Mouse (Mus musculus) limb, embryonic 12.5 days (tissue): ENCODE data around the gene Ibtk. TPM values are rescaled to one million over a fixed set of nuclear protein-coding genes. Genes with fewer than 3 reads are reported as not detected.
"Not testable (repeated sequence)": the region's sequence is repeated elsewhere in the genome, so short reads cannot be mapped to it uniquely, and the experiment has no call there.

Source experiments
- ATAC-seq: fragments of 200-750 bp; cut with Nextera tagmentation; 2 replicates; pipeline ENCODE4 v1.8.0; 2017; ENCODE audit warnings: low read depth, moderate TSS enrichment; ENCODE audit not compliant: insufficient number of reproducible peaks, insufficient read depth, low FRiP score, low TSS enrichment
- H3K27ac ChIP-seq: fragments of 300-500 bp; sonication (generic); 2 replicates; pipeline ENCODE4 v1.5.1; 2016; ENCODE audit warnings: mild to moderate bottlenecking, moderate library complexity
- H3K27me3 ChIP-seq: fragments of 300-500 bp; sonication (generic); 2 replicates; pipeline ENCODE4 v1.6.1; 2016; ENCODE audit warnings: mild to moderate bottlenecking, moderate library complexity
- H3K36me3 ChIP-seq: fragments of 300-500 bp; sonication (generic); 2 replicates; pipeline ENCODE4 v1.6.1; 2016; ENCODE audit warnings: mild to moderate bottlenecking, moderate library complexity
- H3K4me1 ChIP-seq: fragments of 300-500 bp; sonication (generic); replicated peaks from 2 replicates; pipeline ENCODE4 v1.6.1; 2016
- H3K4me2 ChIP-seq: fragments of 300-500 bp; sonication (generic); 2 replicates; pipeline ENCODE4 v1.6.1; 2016; ENCODE audit warnings: mild to moderate bottlenecking, moderate library complexity
- H3K4me3 ChIP-seq: fragments of 300-500 bp; sonication (generic); replicated peaks from 2 replicates; pipeline ENCODE4 v1.5.1; 2016; ENCODE audit warnings: mild to moderate bottlenecking
- H3K9ac ChIP-seq: fragments of 300-500 bp; sonication (generic); replicated peaks from 2 replicates; pipeline ENCODE4 v1.6.1; 2016; ENCODE audit warnings: mild to moderate bottlenecking, moderate library complexity
- H3K9me3 ChIP-seq: fragments of 300-500 bp; sonication (generic); 2 replicates; pipeline ENCODE4 v1.6.1; 2016; ENCODE audit warnings: mild to moderate bottlenecking, moderate library complexity
- WGBS: fragments of 180-500 bp; shearing (Covaris S2); methylation state at CpG from one replicate; pipeline ENCODE4 v1.1.7; 2016; 5-methylcytosine and 5-hydroxymethylcytosine counted together
- polyA plus RNA-seq: library from polyadenylated mRNA; unstranded; fragments of >200 nt; fragmentation: Nextera tagmentation; extraction: Ambion mirVana; gene quantifications from 2 replicates; pipeline ENCODE4 v1.2.1, GENCODE M21; 2016

Ibtk gene
- 43.4 and 46.2 TPM in 2 replicates for polyA plus RNA-seq

DNA sequence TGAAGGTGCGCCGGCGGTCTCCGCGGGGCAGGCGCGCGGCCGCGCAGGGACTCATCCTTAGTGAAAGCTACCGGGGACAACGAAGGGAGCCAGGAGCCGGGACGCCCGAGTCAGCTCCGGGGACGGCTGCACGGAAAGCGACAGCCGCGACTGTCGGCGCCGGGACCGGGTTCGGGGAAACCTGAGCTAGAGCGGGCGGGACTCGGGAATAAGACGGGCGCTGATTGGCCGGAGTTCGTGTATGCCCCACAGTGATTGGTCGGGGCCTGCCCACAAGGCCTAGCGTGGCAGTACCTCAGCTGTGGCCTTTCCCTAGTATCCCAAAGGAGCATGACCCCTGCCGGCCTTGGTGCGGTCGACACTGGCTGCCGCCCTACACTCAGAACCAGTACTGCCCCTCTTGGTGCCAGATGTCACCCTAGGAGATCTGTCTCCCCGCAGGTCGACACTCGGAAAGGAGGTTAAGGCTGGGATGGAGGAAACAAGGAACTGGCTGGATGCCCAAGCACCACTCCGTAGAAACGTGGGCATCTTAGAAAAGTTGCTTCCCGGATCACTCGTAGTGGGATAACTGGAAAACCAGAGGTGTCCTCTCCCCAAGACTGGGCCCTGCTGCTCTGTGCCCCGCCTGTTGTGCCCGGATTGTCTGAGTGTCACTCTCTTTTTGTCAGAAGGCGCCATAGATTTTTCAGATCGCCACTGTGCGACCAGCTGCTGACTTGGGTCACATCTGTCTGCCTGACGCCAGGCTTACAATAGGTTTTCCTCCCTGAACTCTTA, at the start of gene Ibtk:
Ibtk (minus strand) TSS at position 193 of the 780 bp plus-strand sequence.
- ATAC-seq = peak; percentile 99
- Histone ChIP-seq H3K4me3 (peak within 1 kb of the TSS; percentile 90), H3K9me3 (no peaks in the 10 kb centered on the region), H3K4me2 (peak within 1 kb of the TSS; percentile 71), H3K36me3 (peaks cover 3% of the 10 kb centered on the region; the same call in 1 of the 2 replicates), H3K27ac (peak within 1 kb of the TSS; percentile 99), H3K4me1 (peaks cover 14% of the 10 kb centered on the region), H3K27me3 (no peaks in the 10 kb centered on the region), H3K9ac (peak within 1 kb of the TSS; percentile 98)
- whole genome bisulfite sequencing = 1% methylated on average over 52 of the region's 52 CpGs

DNA sequence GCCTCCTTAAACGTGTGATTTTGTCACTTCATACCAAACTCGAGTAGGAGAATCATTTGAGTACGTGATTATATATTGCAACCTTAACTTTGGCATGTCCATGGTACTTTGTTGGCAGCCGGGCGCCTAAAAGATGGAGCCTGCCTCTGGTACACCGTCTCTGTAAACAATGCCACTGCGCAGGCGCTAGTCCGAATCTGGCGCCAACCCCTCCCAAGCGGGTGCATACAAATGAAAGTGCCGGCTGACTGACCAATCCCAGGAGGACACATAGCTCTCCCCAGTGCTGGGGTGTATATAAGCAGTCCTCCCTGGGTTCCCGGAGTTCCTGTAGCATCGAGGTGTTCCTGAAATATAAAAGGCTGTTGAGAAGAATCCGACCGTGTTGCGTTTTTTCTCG, 42.4 kb upstream of the Ibtk start:
- 98% methylated on average over 18 of the region's 18 CpGs for WGBS
- H3K4me3 ChIP-seq, H3K9me3 ChIP-seq, H3K27me3 ChIP-seq, H3K9ac ChIP-seq, H3K36me3 ChIP-seq, ATAC-seq, H3K27ac ChIP-seq, H3K4me1 ChIP-seq, H3K4me2 ChIP-seq: not testable (repeated sequence)

DNA sequence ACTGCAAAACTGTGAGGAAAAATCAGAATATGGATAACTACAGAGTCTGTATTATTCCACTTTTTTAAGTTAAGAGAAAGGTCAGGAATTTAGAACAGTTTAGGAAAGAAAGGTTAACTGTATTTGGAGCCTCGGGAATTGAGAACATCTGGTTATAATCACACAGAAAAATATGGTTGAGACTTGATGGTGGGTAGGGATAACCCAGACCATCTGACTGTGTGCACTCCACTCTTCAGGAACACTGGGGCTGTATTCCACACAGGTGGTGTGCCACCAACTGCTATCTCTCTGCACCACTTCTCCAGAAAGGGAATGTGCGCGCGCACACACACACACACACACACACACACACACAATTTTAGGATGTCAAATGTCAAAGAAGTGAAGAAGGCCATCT, 31.1 kb upstream of the Ibtk start:
- H3K4me1 ChIP-seq = peaks cover 7% of the 10 kb centered on the region; the same call in 1 of the 2 replicates
- no peaks in the 10 kb centered on the region for H3K27me3 ChIP-seq
- H3K9me3 ChIP-seq = 0 out of 2 replicates have a peak, but pooled peaks cover 3% of the 10 kb centered on the region
- no peak for ATAC-seq
- 66% methylated on average over 4 of the region's 4 CpGs for WGBS
- H3K9ac ChIP-seq = no peak overlapping the region
- H3K4me3 ChIP-seq = no peak overlapping the region
- H3K27ac ChIP-seq = no peak overlapping the region
- H3K4me2 ChIP-seq = no peak overlapping the region
- no peaks in the 10 kb centered on the region for H3K36me3 ChIP-seq

DNA sequence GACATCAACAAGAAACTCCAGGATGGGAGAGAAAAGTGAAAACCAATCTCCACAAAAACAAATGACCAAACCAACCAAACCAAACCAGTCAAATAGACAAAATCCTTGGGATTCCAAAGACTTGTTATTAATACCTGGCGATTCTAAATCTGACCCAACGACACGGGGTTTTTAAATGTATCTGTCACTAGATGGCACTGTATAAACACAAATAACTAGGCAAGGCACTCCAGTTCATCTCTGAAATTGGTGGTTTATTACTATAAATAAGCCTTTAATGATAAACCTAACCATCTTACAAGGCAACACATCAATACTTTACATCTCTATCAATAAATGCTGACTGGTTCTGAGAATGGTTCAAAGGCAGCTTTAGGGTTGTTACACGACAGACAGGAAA, 30.3 kb upstream of the Ibtk start:
- H3K4me2 ChIP-seq = no peak overlapping the region
- H3K27me3 ChIP-seq = no peaks in the 10 kb centered on the region
- WGBS = 31% methylated on average over 4 of the region's 4 CpGs
- no peak overlapping the region for H3K9ac ChIP-seq
- no peaks in the 10 kb centered on the region for H3K36me3 ChIP-seq
- 0 out of 2 replicates have a peak, but pooled peaks cover 3% of the 10 kb centered on the region for H3K9me3 ChIP-seq
- ATAC-seq = no peak
- H3K27ac ChIP-seq = no peak overlapping the region
- no peak overlapping the region for H3K4me3 ChIP-seq
- peaks cover 7% of the 10 kb centered on the region; the same call in 1 of the 2 replicates for H3K4me1 ChIP-seq

DNA sequence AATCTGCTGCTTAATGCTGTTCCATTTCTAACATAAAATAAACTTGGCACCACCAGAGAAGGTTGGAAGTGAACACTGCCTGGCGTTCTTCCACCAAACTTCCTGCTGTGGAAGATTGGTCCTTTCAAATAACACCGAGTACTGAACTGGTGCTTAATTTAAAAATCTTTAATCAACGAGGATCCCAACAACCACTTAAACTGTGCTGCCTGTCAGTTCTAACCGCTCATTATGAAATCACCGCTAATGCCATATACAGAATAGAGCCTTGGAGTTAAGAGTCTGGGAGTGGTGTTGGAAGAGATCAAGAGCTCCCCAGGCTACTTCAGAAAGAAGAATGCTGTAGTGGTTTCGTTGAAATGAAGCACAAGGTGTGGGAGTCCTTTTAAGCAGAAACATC, 28.4 kb upstream of the Ibtk start:
- no peak overlapping the region for H3K9ac ChIP-seq
- H3K4me2 ChIP-seq = no peak overlapping the region
- no peak overlapping the region for H3K27ac ChIP-seq
- no peaks in the 10 kb centered on the region for H3K27me3 ChIP-seq
- H3K4me3 ChIP-seq = no peak overlapping the region
- 0 out of 2 replicates have a peak, but pooled peaks cover 3% of the 10 kb centered on the region for H3K9me3 ChIP-seq
- 73% methylated on average over 6 of the region's 6 CpGs for WGBS
- no peak for ATAC-seq
- peaks cover 7% of the 10 kb centered on the region; the same call in 1 of the 2 replicates for H3K4me1 ChIP-seq
- H3K36me3 ChIP-seq = no peaks in the 10 kb centered on the region

DNA sequence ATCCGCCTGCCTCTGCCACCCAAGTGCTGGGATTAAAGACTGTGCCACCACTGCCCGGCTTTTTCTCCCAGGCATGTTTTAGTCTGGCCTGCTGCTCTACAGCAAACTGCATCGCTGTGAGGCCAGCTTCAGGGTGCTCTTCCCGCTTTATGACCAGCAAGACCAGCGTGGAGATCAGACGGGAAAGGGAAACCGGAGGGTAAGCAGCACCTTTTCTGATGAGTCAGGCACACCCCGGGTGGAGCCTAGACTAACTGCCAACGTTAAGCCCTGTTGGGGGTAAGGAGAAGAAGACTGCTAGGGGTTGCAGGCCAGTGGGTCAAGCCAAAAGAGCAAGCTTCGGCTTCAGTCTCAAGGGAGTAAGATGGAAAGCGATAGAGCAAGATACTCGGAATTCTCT, 23.1 kb upstream of the Ibtk start:
- Histone ChIP-seq H3K27me3 (no peaks in the 10 kb centered on the region), H3K4me2 (no peak overlapping the region), H3K36me3 (no peaks in the 10 kb centered on the region), H3K4me3 (no peak overlapping the region), H3K4me1 (no peaks in the 10 kb centered on the region), H3K27ac (no peak overlapping the region), H3K9me3 (no peaks in the 10 kb centered on the region), H3K9ac (no peak overlapping the region)
- no peak for ATAC-seq
- WGBS = 66% methylated on average over 12 of the region's 12 CpGs

DNA sequence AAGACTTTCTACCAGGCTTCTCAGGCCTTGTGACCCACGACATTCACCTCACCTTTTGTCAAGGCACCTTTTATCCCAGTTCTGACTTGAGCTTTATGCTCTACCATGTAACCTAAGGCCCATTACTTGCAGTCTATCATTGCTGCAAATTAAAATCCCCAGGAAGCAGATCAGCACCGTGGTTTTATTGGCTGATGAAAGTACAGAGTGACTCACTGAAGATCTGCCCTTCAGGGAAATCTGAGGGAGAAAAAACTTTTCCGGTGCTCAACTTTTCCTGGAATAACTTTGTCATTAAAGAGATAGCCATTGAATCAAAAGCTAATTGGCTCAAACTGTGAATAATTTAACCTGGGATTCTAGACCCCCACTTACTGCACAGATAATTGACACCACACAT, 22.3 kb upstream of the Ibtk start:
- H3K9me3 ChIP-seq = no peaks in the 10 kb centered on the region
- no peak overlapping the region for H3K4me3 ChIP-seq
- 44% methylated on average over 3 of the region's 3 CpGs for WGBS
- H3K4me2 ChIP-seq = no peak overlapping the region
- H3K27ac ChIP-seq = no peak overlapping the region
- H3K27me3 ChIP-seq = no peaks in the 10 kb centered on the region
- H3K9ac ChIP-seq = no peak overlapping the region
- H3K36me3 ChIP-seq = no peaks in the 10 kb centered on the region
- no peak for ATAC-seq
- no peaks in the 10 kb centered on the region for H3K4me1 ChIP-seq

DNA sequence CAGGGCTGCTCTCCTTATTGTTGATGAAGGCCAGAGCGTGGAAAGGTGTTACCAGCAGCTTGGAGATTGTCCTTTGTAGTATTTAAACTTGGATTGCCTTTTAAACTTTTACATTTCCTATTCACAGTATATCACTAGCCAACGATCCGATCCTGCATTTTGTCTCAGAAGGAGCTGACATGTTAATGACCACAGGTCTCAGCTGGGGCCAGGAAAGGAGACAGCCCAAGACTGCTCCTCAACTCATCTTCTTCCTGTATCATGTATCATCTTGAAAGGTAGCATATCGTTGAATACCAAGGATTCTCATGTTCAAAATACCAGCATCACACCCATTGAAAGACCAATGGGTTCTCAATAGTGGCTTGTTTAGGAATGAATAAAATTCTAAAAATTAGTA, 21.2 kb upstream of the Ibtk start:
- H3K36me3 ChIP-seq = no peaks in the 10 kb centered on the region
- no peak overlapping the region for H3K4me2 ChIP-seq
- no peak overlapping the region for H3K27ac ChIP-seq
- no peaks in the 10 kb centered on the region for H3K27me3 ChIP-seq
- ATAC-seq = no peak
- H3K4me1 ChIP-seq = no peaks in the 10 kb centered on the region
- 44% methylated on average over 4 of the region's 4 CpGs for WGBS
- H3K4me3 ChIP-seq = no peak overlapping the region
- no peak overlapping the region for H3K9ac ChIP-seq
- H3K9me3 ChIP-seq = no peaks in the 10 kb centered on the region

DNA sequence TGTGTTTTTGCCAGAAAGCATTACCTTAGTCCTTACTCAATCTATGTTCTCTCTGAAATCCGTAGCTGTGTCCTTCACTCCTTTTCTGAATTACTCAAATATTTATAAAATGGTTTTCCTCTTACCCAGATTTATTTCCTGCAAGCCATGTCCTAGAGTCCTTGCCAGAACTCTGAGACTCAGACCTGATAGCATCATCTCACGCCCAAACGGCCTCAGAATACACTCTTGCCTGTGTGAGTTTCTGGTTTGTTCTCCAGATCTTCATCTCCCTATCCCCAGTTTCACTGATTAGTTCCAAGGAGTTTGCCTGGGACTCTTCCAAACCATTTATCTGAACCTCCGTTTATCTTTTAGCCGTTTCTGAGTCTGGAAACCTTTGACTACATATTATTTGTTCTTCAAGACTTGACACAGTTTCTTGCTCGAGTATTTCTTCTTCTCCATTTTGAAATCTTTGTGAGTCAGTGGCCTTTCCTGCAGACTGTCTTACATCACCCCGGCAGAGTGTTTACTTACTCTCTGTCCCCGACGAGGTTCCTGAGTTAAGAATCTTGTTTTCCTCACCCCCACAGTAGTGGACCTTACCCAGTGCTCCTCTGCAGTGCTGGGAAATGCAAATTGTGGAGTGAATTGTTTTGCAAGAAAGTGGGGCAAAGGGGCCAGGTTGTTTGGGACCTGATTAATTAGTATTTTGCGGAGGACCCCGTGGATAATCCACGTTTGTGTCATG, 20.1 kb upstream of the Ibtk start:
- no peak for ATAC-seq
- no peak overlapping the region for H3K4me2 ChIP-seq
- no peaks in the 10 kb centered on the region for H3K36me3 ChIP-seq
- H3K4me3 ChIP-seq = no peak overlapping the region
- H3K27me3 ChIP-seq = no peaks in the 10 kb centered on the region
- no peak overlapping the region for H3K9ac ChIP-seq
- 66% methylated on average over 12 of the region's 12 CpGs for WGBS
- H3K9me3 ChIP-seq = no peaks in the 10 kb centered on the region
- no peak overlapping the region for H3K27ac ChIP-seq
- no peaks in the 10 kb centered on the region for H3K4me1 ChIP-seq

DNA sequence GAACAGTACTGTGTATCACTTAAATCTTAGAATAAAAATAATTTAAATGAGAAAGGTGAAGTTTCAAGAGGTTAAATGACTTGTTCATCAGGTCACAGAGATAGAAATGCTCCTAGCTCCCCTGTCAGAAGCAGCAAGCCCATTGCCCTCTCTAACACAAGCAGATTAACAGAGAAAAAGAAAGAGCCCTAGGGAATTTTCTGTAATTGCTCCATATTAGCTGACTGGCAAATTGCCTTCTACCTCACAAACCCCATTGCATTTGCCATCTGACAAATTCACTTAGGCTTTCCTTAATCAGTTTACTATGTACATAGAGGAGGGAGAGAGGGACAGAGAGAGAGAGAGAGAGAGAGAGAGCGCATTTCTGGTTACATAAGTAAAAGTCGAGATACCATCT, 18.1 kb upstream of the Ibtk start:
- ATAC-seq = no peak
- no peaks in the 10 kb centered on the region for H3K4me1 ChIP-seq
- H3K36me3 ChIP-seq = no peaks in the 10 kb centered on the region
- WGBS = 92% methylated on average over 2 of the region's 2 CpGs
- H3K9me3 ChIP-seq = no peaks in the 10 kb centered on the region
- H3K9ac ChIP-seq = no peak overlapping the region
- no peak overlapping the region for H3K27ac ChIP-seq
- no peak overlapping the region for H3K4me2 ChIP-seq
- no peaks in the 10 kb centered on the region for H3K27me3 ChIP-seq
- no peak overlapping the region for H3K4me3 ChIP-seq

DNA sequence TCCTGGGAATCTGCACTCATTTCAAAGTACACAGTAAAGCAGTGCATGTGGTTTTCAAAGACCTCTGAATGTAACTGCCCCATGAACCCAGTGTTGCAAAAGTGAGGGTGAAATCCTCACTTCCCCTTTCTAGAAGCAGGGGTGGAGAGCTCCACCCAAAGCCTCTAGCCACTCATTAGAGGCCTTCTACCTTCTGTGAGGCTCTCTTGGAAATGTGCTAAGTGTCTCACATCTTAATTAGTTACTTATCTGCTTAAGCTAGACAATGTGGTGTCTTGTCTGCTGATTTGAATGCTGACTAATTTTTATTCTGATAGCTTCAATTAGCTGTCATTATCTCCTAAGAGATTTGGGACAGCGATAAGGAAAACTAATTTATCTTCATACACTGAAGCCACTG, 13.3 kb upstream of the Ibtk start:
- Histone ChIP-seq H3K36me3 (no peaks in the 10 kb centered on the region), H3K4me2 (no peak overlapping the region), H3K27ac (no peak overlapping the region), H3K9me3 (no peaks in the 10 kb centered on the region), H3K4me1 (no peaks in the 10 kb centered on the region), H3K27me3 (no peaks in the 10 kb centered on the region), H3K4me3 (no peak overlapping the region), H3K9ac (no peak overlapping the region)
- ATAC-seq = no peak
- 100% methylated on average over 1 of the region's 1 CpGs for WGBS
